Mouse (Mus musculus): Measurements from ENCODE around the gene Mrtfa.

The Mrtfa gene

DNA sequence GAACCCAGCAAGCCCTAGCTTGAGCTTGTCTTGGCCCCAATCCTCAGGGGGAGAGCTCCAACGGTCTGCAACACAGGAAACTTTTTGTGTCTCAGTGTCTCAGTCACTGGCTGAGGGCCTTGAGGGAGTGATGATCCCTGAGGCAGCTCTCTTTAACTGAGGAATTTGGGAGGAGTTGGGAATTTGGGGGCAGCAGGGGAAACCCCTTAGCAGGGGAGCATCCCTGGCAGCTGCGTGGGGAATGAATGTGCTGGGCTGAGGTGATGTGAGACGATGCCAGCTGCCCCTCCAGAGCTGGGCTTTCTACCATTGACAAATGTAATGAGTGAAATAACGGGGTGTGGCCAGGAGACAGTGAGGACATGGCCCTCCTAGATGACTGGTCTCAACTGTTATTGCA is 4.9 kb upstream of the Mrtfa start:
- DNase-seq = no peak

DNA sequence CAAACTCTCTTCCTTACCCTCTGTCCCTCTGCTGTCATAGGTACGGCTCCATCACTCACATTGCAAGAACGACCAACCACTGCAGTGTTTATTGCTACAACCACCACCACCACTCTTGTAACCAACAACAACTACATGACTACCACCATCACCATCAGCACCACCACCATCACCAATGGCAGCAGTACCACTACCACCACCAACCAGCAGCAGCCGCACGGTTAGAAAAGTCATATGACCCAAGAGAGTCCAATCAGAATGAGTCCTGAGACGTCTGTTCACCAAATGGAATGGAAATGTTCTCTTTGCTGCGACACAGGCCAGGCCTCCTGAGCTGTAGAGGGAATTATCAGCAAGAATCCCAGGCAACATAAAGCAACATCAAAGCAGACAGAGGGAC is 4.2 kb upstream of the Mrtfa start:
- DNase-seq = no peak

DNA sequence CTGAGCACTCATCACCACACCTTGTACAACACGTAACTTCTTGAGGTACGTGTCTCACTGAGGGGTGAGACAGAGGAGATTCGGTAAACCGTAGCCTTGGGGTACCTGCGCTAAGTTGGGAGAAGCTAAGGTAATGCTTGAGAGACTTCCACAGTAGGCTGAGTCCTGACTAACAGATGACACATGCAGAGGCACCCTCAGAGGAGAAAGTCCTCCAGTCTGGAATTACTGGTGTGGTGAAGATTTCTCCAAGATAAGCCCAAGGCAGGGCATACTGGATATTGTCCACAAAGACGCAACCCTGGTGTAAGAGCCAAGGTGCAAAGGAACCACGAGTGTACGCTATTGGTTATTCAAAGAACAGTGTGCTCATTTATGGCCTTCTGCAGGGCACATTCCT is 2.3 kb upstream of the Mrtfa start:
- DNase-seq = no peak

DNA sequence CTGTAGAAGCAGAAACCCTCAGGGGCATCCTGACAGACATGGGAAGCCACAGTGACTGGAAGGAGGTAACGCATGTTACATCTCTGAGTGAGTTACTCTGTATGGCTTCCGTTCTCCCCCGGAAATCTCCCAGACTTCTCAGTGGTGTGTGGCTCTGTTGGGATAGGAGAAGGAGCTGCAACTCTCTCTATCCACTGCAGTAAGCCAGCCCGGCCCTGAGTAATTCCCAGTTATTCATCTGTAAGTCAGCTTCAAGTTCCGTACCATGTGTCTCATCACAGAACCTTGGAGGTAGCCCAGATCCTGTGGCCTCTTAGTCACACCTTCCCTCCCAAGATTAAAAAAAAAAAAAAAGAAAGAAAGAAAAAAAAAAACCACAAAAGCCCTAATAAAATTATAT is 1.8 kb upstream of the Mrtfa start:
- DNase-seq = no peak

DNA sequence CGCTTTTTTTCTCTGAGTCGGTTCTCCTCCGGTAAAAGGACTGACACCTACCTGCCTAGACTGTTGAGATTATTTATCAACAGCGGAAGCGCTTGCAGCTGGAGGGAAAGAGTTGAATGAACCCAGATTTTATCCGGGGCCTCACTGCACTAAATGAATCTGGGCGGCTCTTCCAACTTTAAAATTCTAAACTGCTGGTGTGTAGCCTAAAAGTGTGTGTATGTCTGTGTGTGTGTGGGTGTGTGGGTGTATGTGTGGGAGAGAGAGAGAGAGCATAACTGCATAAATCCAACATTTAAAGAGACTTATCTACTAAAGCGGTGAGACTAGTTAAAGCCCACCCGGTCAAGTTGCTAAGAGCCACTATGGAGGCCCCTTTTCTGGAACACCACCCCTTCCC is 746 bp upstream of the Mrtfa start:
- DNase-seq = no peak

DNA sequence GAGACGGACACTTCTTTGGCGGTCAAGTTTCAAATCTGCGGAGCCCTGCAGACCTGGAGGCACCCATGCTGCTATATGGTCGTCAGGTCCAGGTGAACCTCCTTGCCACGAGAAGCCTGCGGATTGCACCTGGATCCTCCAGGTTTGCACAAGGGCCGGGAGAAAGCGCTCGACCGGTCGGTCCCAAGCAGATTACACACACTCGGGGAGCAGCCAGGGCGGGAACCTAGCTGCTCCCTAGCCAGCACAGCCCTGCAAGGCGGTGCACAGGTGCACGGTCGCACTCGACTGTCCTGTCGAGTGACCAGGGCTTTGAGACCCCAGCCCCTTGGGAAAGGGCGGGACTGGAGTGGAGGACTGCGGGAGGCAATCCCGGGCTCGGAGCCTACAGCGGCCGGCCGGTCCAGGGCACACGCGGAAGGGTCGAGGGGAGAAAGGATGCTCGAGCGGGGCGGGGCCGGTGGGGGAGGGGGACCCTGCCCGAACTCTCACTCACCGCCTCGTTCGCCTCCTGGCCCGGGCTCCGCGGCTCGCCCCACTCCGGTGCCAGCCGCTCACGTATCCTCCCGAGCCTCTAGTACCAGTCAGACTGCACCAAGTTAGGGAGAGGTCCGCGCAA is 437 bp downstream of the Mrtfa start:
- no peak for DNase-seq

DNA sequence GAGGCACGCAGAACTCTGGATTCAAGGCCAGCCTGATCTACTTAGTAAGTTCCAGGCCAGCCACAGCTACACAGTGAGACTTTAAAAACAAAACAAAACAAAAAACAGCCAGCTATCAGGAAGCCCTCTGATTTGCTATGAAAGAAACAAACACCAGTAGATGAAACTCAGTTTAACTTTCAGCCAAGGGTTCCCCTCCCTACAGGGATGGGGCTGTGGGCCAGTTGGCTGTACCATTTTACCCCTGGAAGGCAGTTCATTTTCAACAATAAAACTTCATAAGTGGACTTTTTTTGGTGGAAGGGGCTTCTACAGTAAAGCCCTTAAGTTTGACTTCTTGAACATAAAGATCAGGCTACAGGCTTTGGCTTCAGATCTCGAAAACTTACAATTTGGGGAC is 1.5 kb downstream of the Mrtfa start:
- DNase-seq = no peak

DNA sequence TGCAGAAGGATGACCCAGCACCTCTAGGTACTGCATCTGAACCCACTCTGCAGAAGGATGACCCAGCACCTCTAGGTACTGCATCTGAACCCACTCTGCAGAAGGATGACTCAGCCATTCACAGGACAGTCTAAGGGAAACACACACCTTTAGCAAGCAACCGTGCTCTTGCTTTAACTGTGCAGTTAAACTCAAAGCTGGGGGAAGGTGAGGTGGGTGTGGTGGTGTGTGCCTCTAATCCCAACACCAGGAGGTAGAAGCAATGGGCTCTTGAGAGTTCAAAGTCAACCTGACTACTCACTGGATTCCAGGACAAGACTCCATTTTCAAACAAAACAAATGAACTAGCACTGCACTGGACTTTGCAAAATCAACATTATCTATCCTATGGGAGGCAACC is 5.6 kb downstream of the Mrtfa start:
- no peak for DNase-seq

DNA sequence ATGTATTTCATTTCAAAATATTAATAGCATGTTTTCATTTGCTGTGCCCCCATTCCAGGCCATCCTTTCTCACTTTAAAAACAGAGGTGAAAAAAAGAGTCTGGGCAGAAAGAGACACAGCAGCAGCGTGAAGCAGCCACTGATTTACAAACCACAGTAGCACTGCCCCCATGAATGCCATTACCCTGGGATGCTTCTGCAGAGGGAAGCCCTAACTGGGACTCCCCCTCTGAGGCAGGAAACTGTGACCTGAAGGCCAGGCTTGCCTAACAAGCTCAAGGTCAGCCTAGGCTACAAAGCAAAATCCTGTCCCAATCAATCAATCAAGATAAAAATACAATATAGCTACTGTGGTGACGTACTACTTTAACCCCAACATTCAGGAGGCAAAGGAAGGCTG is 9.3 kb downstream of the Mrtfa start:
- no peak for DNase-seq

DNA sequence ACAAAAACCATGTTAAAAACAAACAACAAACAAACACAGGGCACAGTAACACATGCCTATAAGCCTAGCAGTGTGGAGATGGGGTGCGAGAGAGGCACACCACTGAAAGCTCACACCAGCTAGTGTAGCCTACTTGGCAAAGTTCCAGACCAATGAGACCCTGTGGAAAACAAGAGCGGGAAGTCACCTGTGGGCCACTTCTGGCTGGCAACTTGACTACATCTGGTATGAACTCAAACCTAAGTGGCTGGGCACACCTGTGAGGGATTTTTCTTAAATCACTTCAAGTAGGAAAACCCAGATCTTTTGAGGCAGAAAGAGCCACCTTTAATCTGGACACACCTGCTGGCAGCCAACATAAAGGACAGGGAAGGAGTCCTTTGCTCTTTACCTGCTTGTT is 11.0 kb downstream of the Mrtfa start:
- no peak for DNase-seq

DNA sequence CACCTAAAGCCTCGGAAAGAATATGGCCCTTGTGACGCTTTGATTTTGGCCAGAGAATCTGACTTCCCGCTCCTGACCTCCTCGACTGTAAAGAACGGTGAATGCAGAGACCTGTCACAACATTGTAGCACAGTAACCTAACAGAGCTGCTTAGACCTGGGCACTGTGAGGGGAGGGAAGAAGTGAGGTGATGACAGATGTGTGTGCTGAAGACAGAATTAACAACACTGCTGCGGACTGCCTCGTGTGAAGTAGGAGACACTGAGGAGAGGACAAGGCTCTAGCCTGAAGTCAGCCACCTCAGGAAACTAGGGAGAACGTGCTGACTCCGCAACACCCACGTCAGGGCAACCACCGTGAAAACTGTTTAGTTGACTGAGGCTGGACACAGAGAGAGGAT is 11.9 kb downstream of the Mrtfa start:
- no peak for DNase-seq

DNA sequence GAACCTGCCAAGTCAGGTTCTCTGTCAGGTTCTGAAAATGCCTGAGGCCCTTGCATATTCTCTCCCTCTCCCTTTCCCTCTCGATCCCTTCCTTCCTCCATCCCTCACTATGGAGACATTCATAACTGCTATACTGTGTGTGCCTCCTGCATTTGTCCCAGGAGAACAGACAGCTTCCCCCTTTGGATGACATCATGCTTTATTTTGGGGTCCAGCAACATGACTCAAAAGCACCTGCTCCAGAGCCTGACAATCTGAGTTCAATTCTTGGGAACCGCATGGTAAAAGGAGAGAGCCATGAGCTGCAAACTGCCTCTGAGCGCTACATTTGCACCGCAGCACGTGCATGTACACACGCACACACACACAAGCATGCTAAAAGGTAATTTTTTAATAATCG is 12.7 kb downstream of the Mrtfa start:
- no peak for DNase-seq

DNA sequence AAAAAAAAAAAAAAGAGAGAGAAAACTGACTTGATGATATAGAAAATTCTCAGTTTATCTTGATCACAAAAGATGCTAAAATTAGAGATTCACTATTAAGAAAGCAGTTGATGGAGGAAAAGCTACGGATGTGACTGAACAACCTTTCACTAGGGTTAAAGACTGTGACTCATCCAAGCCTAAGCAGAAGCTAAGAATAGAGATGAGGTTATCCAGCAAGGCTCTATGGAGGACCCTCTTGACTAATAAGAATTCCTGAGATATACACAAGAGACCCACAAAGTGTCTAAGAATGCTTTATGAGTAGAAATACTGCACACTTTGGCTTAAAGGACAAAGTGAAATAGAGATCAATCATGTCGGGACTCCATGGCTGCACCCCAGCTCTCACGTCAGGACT is 14.9 kb downstream of the Mrtfa start:
- no peak for DNase-seq

DNA sequence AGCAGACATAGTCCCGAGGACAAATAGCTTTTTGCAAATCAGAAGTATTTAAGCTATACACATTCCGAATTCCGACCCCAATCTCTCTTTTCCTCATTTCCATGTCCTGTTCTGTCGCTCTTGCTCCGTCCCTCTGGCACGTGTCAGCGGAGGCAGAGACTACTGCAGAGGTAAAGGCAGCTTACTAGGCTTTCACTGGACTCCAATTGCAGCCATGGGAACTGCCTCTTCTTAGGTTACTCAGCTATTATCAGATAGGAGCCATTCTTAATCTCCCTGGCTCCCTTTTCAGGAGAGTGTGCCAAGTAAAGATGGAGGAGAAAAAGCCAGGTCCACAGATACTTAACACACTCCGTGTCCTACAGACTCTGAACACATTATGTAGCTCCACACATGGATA is 18.3 kb downstream of the Mrtfa start:
- no peak for DNase-seq

DNA sequence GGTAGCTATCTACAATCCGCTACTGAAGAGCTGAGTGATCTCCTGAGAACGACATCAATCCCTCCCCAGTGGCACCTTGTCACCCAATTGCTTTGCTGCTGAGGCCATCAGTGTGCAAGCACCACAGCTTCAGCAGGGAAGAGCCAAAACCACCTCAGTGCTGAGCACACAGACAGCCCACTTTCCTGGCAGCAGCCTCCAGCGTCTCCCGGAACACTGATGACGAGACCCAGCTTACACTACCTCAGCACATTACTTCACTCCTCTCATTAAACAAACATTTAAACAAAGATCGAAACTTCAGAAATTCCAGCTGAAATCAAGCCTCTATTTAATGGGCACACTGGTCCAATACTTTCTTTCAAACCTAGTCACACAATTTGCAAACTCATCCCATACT is 21.8 kb downstream of the Mrtfa start:
- no peak for DNase-seq

DNA sequence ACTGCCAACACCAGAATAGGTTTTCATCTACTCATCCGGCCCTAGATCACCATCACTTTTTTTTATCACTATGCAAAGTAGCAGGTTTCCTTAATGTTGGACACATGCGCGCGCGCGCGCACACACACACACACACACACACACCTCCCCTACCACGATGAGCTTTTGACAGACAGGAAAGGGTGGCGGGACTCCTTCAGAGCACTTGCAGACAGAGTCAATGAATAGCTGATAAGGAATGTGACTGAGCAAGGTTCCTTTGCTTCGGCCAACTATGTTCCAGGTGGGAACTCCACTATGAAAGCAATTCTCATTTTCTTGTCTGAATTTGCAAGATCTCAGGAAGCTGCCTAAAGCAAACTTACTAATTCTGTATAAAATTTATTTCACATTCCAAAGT is 22.7 kb downstream of the Mrtfa start:
- no peak for DNase-seq

DNA sequence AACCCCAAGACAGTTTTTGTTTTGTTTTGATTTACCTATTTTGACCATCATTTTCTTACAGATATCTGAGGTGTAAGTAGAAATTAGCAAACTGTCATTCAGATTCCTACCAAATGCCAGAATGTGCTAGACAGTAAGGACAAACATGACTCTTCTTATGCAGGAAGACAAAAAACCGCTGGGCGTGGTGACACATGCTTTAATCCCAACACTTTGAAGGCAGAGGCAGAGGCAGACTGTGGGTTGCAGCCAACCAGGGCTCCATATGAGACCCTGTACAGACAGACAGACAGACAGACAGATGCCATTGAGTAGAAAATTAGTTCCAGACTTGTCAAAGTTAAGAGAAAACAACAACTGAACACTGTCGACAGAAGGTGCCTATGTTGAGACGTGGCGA is 24.3 kb downstream of the Mrtfa start:
- DNase-seq = no peak

DNA sequence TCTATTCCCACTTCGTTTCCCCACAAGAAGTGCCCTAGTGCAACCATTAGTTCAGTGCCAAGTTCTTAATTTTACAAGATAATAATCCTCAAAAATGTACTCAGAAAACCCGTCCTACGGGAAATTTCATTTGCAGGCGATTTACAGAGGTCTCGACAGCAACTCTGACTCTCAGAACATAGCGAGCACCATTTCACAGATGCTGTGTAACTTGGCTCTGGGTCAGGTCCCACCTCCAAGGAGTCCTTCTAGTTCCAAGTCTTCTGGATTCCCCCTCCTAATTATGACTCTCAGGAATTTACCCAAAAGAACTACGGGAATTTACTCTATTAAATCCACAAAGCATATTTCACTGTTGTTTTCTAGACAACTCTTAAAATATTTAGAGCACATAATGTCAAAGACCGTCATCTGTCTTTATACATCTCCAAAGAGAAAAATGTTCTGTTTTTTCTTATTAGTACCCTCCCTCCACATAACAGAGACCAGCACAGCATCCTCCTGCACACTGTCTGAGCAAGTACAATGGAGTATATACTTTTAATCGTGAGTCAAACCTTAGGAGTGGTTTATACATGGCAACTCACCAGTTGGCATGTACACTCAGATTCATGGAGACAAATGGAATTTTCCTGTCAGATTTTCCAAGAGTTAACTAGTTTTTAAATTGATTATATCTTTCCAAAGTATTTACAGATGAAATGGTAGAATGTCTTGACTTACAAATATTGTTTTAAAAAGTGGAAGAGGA is 25.8 kb downstream of the Mrtfa start:
- no peak for DNase-seq

DNA sequence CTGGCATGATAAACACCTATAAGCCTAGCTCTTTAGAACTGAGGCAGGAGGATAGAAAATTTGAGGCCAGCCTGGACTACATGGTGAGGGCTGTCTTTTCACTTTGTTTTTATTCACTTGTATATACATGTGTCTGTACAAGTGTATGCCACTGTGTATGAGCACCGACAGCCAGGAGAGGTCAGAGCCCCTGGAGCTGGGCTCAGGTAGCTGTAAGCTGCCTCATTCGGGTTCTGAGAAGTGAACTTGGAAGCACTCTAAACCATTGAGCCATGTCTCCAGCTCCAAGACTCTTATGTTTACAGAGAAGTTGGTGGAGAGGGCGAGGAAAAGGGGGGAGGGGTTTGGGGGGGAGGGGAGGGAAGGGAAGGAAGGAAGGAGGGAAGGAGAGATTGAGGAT is 29.0 kb downstream of the Mrtfa start:
- DNase-seq = no peak

DNA sequence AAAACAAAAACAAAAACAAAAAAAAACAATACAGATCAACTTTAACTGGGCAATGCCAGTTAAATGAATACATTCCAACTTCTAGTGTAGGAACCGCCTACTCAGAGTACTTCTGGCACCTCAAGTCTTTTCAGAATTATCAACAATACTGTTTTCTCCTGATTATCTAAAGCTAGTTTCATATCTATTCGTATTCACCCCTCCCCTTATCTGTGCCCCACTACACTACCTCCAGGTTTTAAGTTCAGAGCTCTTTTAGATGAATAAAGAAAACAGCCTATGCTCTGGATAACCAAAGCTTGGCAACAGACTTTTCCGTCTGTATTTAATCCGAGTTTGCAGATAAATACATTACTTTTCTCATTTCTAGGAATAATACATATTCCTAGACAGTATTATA is 29.9 kb downstream of the Mrtfa start:
- no peak for DNase-seq

DNA sequence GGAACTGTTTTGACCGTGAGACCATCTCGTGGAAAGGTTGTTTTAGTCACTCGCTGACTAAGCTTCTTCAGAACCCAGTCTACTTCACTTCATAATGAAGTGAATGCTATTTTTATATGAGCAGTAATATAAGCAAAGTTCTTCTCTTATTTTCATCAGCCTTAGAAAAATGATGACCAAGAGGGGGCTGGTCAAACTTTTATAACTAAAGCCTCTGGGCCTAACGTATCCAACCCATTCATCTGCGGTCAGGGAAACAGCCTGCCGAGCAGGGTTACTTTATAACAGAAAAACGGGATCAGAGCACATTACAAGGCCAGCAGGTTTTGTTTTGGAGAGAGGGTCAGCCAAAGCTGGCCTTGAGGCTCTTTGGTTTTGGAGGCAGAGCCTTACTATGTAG is 31.3 kb downstream of the Mrtfa start:
- no peak for DNase-seq

DNA sequence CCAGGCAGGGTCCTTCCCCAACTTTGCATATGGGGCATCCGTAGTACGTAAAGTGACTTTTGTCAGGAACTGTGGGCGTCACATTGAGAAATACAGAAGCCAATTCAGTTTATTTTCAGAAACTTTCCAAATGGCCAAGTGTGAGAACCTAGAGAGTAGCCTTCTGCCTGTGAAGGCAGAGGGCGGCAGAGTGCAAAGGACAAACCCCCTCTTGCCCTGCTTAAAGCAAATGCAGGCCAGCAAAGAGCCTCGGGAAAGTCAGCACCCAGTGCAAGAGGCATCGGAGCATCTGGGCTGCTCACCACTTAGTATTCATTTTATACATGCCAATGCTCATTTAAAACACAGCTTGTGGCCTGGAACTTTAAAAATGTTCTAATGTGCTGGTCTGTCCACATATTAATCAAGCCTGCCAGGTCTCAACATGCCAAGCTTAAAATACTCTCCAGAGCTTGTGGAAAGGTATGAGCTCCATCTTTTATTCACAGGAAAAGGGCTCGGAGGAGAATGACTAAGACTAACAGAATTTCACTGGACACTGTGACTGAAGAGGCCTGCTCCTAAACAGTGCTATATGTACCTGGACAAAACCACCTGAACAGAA is 31.9 kb downstream of the Mrtfa start:
- DNase-seq = no peak

DNA sequence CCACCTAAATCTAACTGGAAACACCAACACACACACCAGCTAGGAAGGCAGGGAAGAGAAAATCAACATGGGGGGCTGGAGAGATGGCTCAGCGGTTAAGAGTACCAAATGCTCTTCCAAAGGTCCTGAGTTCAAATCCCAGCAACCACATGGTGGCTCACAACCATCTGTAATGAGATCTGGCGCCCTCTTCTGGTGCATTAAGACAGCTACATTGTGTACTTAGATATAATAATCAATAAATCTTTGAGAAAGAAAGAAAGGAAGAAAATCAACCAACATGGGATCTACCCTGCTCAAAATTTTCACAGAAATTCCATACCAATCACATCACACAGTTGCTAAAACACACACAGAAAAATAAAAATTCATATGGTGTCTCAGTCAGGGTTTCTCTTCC is 34.1 kb downstream of the Mrtfa start:
- no peak for DNase-seq

DNA sequence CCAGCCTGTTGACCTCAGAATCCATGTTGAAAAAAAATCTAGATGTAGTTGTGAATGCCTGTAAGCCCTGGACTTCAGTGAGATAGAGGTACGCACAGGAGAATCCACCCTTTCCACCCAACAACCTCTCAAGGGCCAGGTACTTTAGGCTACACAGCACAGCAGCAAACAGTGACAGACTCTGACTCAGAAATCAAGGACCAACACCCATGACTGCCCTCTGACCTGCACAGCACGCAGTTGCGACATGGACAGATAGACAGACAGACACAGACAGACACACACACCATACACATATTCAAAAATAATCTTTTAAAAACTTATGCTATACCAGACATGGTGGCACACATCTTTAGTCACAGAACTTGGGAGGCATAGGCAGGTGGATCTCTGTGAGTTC is 34.7 kb downstream of the Mrtfa start:
- DNase-seq = no peak
